Mouse (Mus musculus) CH12.LX (cell line): ENCODE data around the gene Spopl. TPM values are rescaled to one million over a fixed set of nuclear protein-coding genes. Genes with fewer than 3 reads are reported as not detected.

ENCODE experiments used
- DNase-seq: peaks from one replicate; pipeline ENCODE4 v3.0.0-alpha.2; 2013; ENCODE audit errors: extremely low read depth
- H3K27ac ChIP-seq: 2 replicates; pipeline ENCODE4 v1.5.1; 2012; ENCODE audit warnings: low read depth, mild to moderate bottlenecking, control low read depth, moderate library complexity; ENCODE audit not compliant: insufficient read depth
- H3K27me3 ChIP-seq: replicated peaks from 2 replicates; pipeline ENCODE3; 2012; ENCODE audit warnings: inconsistent platforms
- H3K36me3 ChIP-seq, 2 experiments: replicated peaks in 1 of 2; 2 replicates each; pipeline versions ENCODE3 to v1.6.1; 2012; ENCODE audit warnings: inconsistent platforms in 1 of 2, low read length in 1 of 2, mild to moderate bottlenecking in 1 of 2, mixed read lengths in 1 of 2, moderate library complexity in 1 of 2; ENCODE audit not compliant: control insufficient read depth in 1 of 2, insufficient read depth in 1 of 2
- H3K4me1 ChIP-seq, 2 experiments: 2 replicates each; pipeline ENCODE4 v1.6.1; 2012; ENCODE audit warnings: inconsistent platforms in 1 of 2, moderate library complexity in 1 of 2; ENCODE audit not compliant: insufficient read depth in 2 of 2, control insufficient read depth in 1 of 2
- H3K4me2 ChIP-seq: 2 replicates; pipeline ENCODE4 v1.6.1; 2012; ENCODE audit warnings: low read depth, mild to moderate bottlenecking, control low read depth; ENCODE audit not compliant: poor library complexity, insufficient read depth, severe bottlenecking
- H3K4me3 ChIP-seq, 3 experiments: fragments of 150-350 bp in 1 of 3; sonication (generic) in 1 of 3; replicated peaks in 1 of 3; 2 replicates each; pipeline versions ENCODE3 to v1.5.1; 2011 to 2012; ENCODE audit warnings: low read depth in 2 of 3, low read length in 2 of 3, mild to moderate bottlenecking in 2 of 3, moderate library complexity in 2 of 3, control low read depth in 1 of 3, improper control_type of control experiment in 1 of 3, inconsistent platforms in 1 of 3, mixed read lengths in 1 of 3; ENCODE audit not compliant: poor library complexity in 1 of 3
- H3K79me2 ChIP-seq: replicated peaks from 2 replicates; pipeline ENCODE4 v1.6.1; 2012; ENCODE audit warnings: mild to moderate bottlenecking, moderate library complexity; ENCODE audit not compliant: control insufficient read depth, poor library complexity, insufficient read depth, severe bottlenecking; ENCODE audit errors: extremely low read depth
- H3K9ac ChIP-seq: 2 replicates; pipeline ENCODE4 v1.6.1; 2012; ENCODE audit warnings: low read depth, mild to moderate bottlenecking, control low read depth, moderate library complexity; ENCODE audit not compliant: insufficient read depth
- H3K9me3 ChIP-seq: replicated peaks from 2 replicates; pipeline ENCODE3; 2012; ENCODE audit warnings: low read length, inconsistent platforms, mixed read lengths
- EP300 ChIP-seq: IDR thresholded peaks from 2 replicates; pipeline ENCODE4 v1.6.1; 2011; ENCODE audit warnings: low read length, improper control_type of control experiment
- ETS1 ChIP-seq: conservative IDR thresholded peaks from 2 replicates; pipeline ENCODE4 v1.6.1; 2012; ENCODE audit warnings: low read depth, mild to moderate bottlenecking, inconsistent platforms, low read length, improper control_type of control experiment, moderate library complexity
- GABPA ChIP-seq: IDR thresholded peaks from 2 replicates; pipeline ENCODE4 v1.6.1; 2012; ENCODE audit warnings: low read depth, low read length, improper control_type of control experiment, inconsistent platforms; ENCODE audit not compliant: insufficient replicate concordance
- HCFC1 ChIP-seq: IDR thresholded peaks from 2 replicates; pipeline ENCODE4 v1.6.1; 2012; ENCODE audit warnings: low read depth, mild to moderate bottlenecking, inconsistent platforms, low read length, improper control_type of control experiment
- KAT2A ChIP-seq: IDR thresholded peaks from 2 replicates; pipeline ENCODE4 v1.6.1; 2012; ENCODE audit warnings: low read length, improper control_type of control experiment, inconsistent platforms; ENCODE audit not compliant: insufficient replicate concordance
- MAFK ChIP-seq: IDR thresholded peaks from 2 replicates; pipeline ENCODE4 v1.6.1; 2011; ENCODE audit warnings: low read length, improper control_type of control experiment; ENCODE audit not compliant: insufficient replicate concordance
- MXI1 ChIP-seq: IDR thresholded peaks from 2 replicates; pipeline ENCODE4 v1.6.1; 2011; ENCODE audit warnings: mild to moderate bottlenecking, low read depth, low read length, improper control_type of control experiment
- NRF1 ChIP-seq: IDR thresholded peaks from 2 replicates; pipeline ENCODE4 v1.6.1; 2014; ENCODE audit warnings: low read depth, mild to moderate bottlenecking, inconsistent platforms, low read length, improper control_type of control experiment, moderate library complexity
- PAX5 ChIP-seq: IDR thresholded peaks from 2 replicates; pipeline ENCODE4 v1.6.1; 2012; ENCODE audit warnings: low read length, inconsistent platforms, mixed read lengths
- RCOR1 ChIP-seq: conservative IDR thresholded peaks from 2 replicates; pipeline ENCODE4 v1.6.1; 2012; ENCODE audit warnings: low read depth, mild to moderate bottlenecking, inconsistent platforms, low read length, improper control_type of control experiment
- TBP ChIP-seq: conservative IDR thresholded peaks from 2 replicates; pipeline ENCODE4 v1.6.1; 2011; ENCODE audit warnings: low read depth, low read length, improper control_type of control experiment
- ZMIZ1 ChIP-seq: IDR thresholded peaks from 2 replicates; pipeline ENCODE4 v1.6.1; 2012; ENCODE audit warnings: low read depth, mild to moderate bottlenecking, inconsistent platforms, low read length, improper control_type of control experiment
- ZNF384 ChIP-seq: IDR thresholded peaks from 2 replicates; pipeline ENCODE4 v1.6.1; 2012; ENCODE audit warnings: low read depth, low read length, improper control_type of control experiment, inconsistent platforms
- dilution Hi-C: fragments of 300-500 bp; cut with MboI; formaldehyde crosslinking; loops from 2 replicates; pipeline ENCODE4 v1.14.3; 2020; ENCODE audit warnings: low sequenced_read_pairs; ENCODE audit not compliant: extremely low pct_unique_long_range_greater_than_20kb, extremely low pct_ligation_motif_present
- in situ Hi-C: fragments of 300-500 bp; cut with MboI; formaldehyde crosslinking; loops from 3 replicates; pipeline ENCODE4 v1.14.3; 2019; ENCODE audit warnings: low sequenced_read_pairs, low pct_ligation_motif_present, low pct_unique_long_range_greater_than_20kb, mixed read lengths
- polyA plus RNA-seq: library from polyadenylated mRNA; unstranded; fragments of >175 nt; gene quantifications from 2 replicates; pipeline ENCODE4 v1.2.1, GENCODE M21; 2012; ENCODE audit warnings: low read depth; ENCODE audit not compliant: insufficient read length
- total RNA-seq, 2 experiments: library from RNA; depleted of rRNA; stranded (reverse); fragments of 300-350 nt in 1 of 2; fragments of >200 nt in 1 of 2; gene quantifications; 2 replicates each; pipeline ENCODE4 v1.2.3; 2012 to 2014

Spopl gene
- total and polyA plus RNA-seq, 3 experiments: 5.9 to 11.0 (median 9.4) TPM

GRCm38 (mm10) chr2:23505141-23505540 is 66.8 kb downstream of the Spopl start:
- no peaks in the 10 kb centered on the region for H3K27me3 ChIP-seq
- H3K4me1 ChIP-seq: no peaks in the 10 kb centered on the region
- peaks cover 2% of the 10 kb centered on the region for H3K9me3 ChIP-seq
- H3K4me3 ChIP-seq: no peak overlapping the region
- no peak overlapping the region for H3K9ac ChIP-seq
- in situ Hi-C loops (no loop called here), dilution Hi-C loops (no loop called here)
- peaks cover 0 to 18% of the 10 kb centered on the region in 2 experiments for H3K36me3 ChIP-seq
- H3K4me2 ChIP-seq: no peak overlapping the region
- DNase-seq: no peak
- no peaks in the 10 kb centered on the region for H3K79me2 ChIP-seq
- TF ChIP-seq TBP: no peak
- TF ChIP-seq, all 38 proteins: peak for 0
- H3K27ac ChIP-seq: no peak overlapping the region

GRCm38 (mm10) chr2:23481715-23482114 is 90.2 kb downstream of the Spopl start:
- in situ Hi-C loops: no loop called here
- Histone ChIP-seq H3K9ac (no peak overlapping the region), H3K79me2 (no peaks in the 10 kb centered on the region), H3K27me3 (no peaks in the 10 kb centered on the region), H3K4me2 (no peak overlapping the region), H3K27ac (no peak overlapping the region), H3K4me1 (no peaks in the 10 kb centered on the region), H3K9me3 (no peaks in the 10 kb centered on the region), H3K36me3 (no peaks in the 10 kb centered on the region), H3K4me3 (no peak overlapping the region)
- TF ChIP-seq PAX5: no peak
- DNase-seq: no peak
- dilution Hi-C loops: no loop called here

- H3K27me3 ChIP-seq: no peaks in the 10 kb centered on the region
- no peak overlapping the region for H3K27ac ChIP-seq
- no peaks in the 10 kb centered on the region for H3K36me3 ChIP-seq
- in situ Hi-C loops: no loop called here
- H3K9ac ChIP-seq: no peak overlapping the region
- H3K4me1 ChIP-seq: no peaks in the 10 kb centered on the region
- H3K9me3 ChIP-seq: no peaks in the 10 kb centered on the region
- no peak overlapping the region for H3K4me2 ChIP-seq
- no peak overlapping the region for H3K4me3 ChIP-seq
- no peaks in the 10 kb centered on the region for H3K79me2 ChIP-seq
- dilution Hi-C loops: no loop called here
- no peak for DNase-seq
- TF ChIP-seq ZMIZ1: no peak
- TF ChIP-seq MAFK: peak; percentile 93
Measured at GRCm38 (mm10) chr2:23467471-23467870, 104.4 kb downstream of the Spopl start.

- in situ Hi-C loops: no loop called here
- no peak for DNase-seq
- Histone ChIP-seq H3K27me3 (no peaks in the 10 kb centered on the region), H3K27ac (no peak overlapping the region), H3K4me2 (no peak overlapping the region), H3K79me2 (no peaks in the 10 kb centered on the region), H3K9ac (no peak overlapping the region), H3K4me1 (no peaks in the 10 kb centered on the region), H3K4me3 (no peak overlapping the region), H3K36me3 (no peaks in the 10 kb centered on the region), H3K9me3 (no peaks in the 10 kb centered on the region)
- TF ChIP-seq MXI1: no peak
- no peak for TF ChIP-seq ZNF384
- TF ChIP-seq PAX5: no peak
- TF ChIP-seq ETS1: no peak
- TF ChIP-seq NRF1: no peak
- TF ChIP-seq KAT2A: no peak
- no peak for TF ChIP-seq RCOR1
- TF ChIP-seq EP300: no peak
- TF ChIP-seq ZMIZ1: no peak
- TF ChIP-seq GABPA: no peak
- no peak for TF ChIP-seq HCFC1
- dilution Hi-C loops: no loop called here
Measured at GRCm38 (mm10) chr2:23457452-23457851, 114.5 kb downstream of the Spopl start.
